Mouse (Mus musculus) midbrain, embryonic 13.5 days (tissue): ENCODE results near the gene Hoxa3. TPM values are rescaled to one million over a fixed set of nuclear protein-coding genes. Genes with fewer than 3 reads are reported as not detected.

Experiments
- ATAC-seq: fragments of 200-750 bp; cut with Nextera tagmentation; 2 replicates; pipeline ENCODE4 v1.8.0; 2017; ENCODE audit warnings: mild to moderate bottlenecking, moderate TSS enrichment, moderate library complexity
- H3K27ac ChIP-seq: fragments of 300-500 bp; sonication (generic); 2 replicates; pipeline ENCODE4 v1.5.1; 2015; ENCODE audit warnings: inconsistent platforms, mild to moderate bottlenecking, moderate library complexity
- H3K27me3 ChIP-seq: fragments of 300-500 bp; sonication (generic); 2 replicates; pipeline ENCODE4 v1.6.1; 2015; ENCODE audit warnings: mild to moderate bottlenecking, inconsistent platforms
- H3K36me3 ChIP-seq: fragments of 300-500 bp; sonication (generic); 2 replicates; pipeline ENCODE4 v1.6.1; 2015; ENCODE audit warnings: mild to moderate bottlenecking, inconsistent platforms
- H3K4me1 ChIP-seq: fragments of 300-500 bp; sonication (generic); replicated peaks from 2 replicates; pipeline ENCODE4 v1.6.1; 2015; ENCODE audit warnings: inconsistent platforms
- H3K4me2 ChIP-seq: fragments of 300-500 bp; sonication (generic); replicated peaks from 2 replicates; pipeline ENCODE4 v1.6.1; 2015; ENCODE audit warnings: moderate library complexity, mild to moderate bottlenecking, inconsistent platforms
- H3K4me3 ChIP-seq: fragments of 300-500 bp; sonication (generic); replicated peaks from 2 replicates; pipeline ENCODE4 v1.5.1; 2015; ENCODE audit warnings: mild to moderate bottlenecking, inconsistent platforms
- H3K9ac ChIP-seq: fragments of 300-500 bp; sonication (generic); replicated peaks from 2 replicates; pipeline ENCODE4 v1.6.1; 2015; ENCODE audit warnings: mild to moderate bottlenecking, inconsistent platforms
- H3K9me3 ChIP-seq: fragments of 300-500 bp; sonication (generic); 2 replicates; pipeline ENCODE4 v1.6.1; 2016; ENCODE audit warnings: mild to moderate bottlenecking, inconsistent platforms
- WGBS: fragments of 180-500 bp; shearing (Covaris S2); methylation state at CpG from one replicate; pipeline ENCODE4 v1.1.7; 2015; 5-methylcytosine and 5-hydroxymethylcytosine counted together
- polyA plus RNA-seq: library from polyadenylated mRNA; unstranded; fragments of >200 nt; fragmentation: Nextera tagmentation; extraction: Ambion mirVana; gene quantifications from 2 replicates; pipeline ENCODE4 v1.2.1, GENCODE M21; 2015

Gene Hoxa3
- polyA plus RNA-seq, 1 experiment from 2014 or later = not detected

DNA sequence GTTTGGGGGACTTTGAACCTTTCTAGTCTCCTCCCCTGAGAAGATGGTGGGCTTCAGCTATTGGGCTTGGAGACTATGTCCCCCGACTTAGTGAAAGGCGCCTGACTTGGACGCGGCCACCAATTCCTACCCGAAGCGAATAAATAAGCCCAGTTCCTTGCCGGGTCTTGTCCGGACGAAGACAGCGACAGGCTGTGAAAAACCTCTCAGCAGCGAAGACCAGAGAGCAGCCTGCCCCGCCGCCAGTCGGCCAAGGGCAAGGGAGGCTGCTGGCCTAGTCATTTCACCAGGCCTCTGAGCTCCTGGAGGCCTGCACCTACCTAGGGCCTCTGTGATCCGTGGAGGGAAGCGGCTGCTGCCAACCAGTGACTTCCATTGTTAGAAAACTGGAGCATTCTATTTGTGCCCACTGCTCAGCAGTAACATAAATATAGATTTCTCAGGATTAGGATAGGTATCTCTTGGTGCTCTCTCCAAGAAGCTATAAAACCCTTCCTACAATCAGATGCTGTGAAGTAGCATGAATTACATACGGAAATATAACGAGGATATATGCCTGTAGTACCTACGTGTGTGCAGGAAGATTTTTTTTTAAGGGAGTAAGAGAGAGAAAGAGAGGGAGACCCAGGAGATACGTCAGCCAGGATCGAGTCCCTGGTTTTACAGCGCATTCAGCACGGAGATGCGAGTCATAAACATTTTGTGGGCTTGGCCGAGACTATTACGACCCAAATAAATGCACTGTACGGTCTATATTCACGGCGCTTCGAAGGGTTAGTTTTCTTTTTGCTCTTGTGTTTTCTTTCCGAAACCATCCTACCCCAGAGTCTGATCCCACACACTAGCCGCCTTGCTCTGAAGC lies 7.1 kb upstream of the Hoxa3 start:
- WGBS = 13% methylated on average over 32 of the region's 32 CpGs
- Histone ChIP-seq H3K36me3 (no peaks in the 10 kb centered on the region), H3K4me3 (no peak overlapping the region), H3K27ac (no peak overlapping the region), H3K4me1 (peaks cover 13% of the 10 kb centered on the region), H3K9me3 (no peaks in the 10 kb centered on the region), H3K4me2 (no peak overlapping the region), H3K9ac (no peak overlapping the region), H3K27me3 (peaks cover 100% of the 10 kb centered on the region)
- ATAC-seq = no peak

DNA sequence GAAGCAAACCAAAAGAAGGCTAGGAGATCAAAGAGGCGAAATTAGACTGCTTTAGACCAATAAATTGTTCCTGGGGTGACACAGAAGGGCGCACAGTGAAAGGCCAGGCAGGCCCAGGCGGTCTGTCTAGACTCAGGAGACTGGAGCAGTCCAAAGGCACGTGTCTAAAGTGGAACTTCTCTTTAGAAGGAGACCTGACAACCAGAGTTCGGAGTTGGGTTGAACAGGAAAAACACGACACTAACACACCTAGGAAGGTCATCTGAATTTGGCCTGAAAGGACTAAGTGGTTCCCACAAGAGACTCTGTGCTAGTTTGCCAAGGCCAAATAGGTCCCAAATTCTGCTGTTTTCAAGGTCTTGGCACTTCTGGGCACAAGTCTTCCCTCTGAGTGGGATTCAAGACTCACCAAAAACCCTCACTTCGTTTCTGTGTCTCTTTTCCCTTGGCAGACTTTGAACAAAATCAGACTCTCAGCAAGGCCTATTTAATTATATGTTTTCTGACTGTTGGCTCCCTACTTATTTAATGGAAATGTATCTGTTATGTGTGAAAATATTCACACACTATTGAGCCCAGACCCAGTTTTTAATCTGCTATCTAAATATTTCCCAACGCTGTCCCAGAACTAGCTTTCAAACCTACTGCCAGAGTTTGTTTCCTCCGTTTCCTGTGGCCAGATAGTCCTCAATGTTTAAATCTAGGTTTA lies 6.3 kb upstream of the Hoxa3 start:
- WGBS = 17% methylated on average over 9 of the region's 9 CpGs
- Histone ChIP-seq H3K4me2 (no peak overlapping the region), H3K4me3 (no peak overlapping the region), H3K9ac (no peak overlapping the region), H3K9me3 (no peaks in the 10 kb centered on the region), H3K27me3 (peaks cover 100% of the 10 kb centered on the region), H3K4me1 (peaks cover 13% of the 10 kb centered on the region), H3K36me3 (no peaks in the 10 kb centered on the region), H3K27ac (no peak overlapping the region)
- no peak for ATAC-seq

DNA sequence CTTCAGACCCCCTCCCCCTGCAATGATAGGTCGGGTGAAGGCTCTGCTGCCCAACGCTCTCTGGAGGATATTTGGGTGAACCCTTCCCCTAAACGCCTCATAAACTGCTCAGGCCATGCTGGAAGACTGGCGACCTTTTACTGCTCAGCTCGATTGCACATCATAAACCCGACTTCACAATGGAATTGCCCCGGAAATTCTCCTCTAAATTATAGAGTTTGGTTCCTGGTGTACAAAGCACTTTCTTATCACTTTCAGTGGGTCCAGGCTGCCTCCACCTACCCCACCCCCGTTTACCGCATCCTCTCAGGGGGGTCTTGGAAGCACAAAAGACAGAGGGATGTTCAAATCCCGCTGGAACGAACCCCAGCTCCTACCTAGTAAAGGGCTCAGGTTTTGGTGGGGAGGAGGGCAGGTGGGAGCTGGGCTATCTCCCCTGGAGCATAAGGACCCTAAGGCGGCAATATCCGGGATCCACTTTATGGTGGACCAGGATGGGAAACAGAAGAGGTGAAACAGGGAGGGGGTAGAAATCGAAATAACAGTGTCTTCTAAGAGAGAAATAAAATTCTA lies 5.6 kb upstream of the Hoxa3 start:
- H3K4me1 ChIP-seq = peaks cover 13% of the 10 kb centered on the region
- H3K27me3 ChIP-seq = peaks cover 100% of the 10 kb centered on the region
- H3K9ac ChIP-seq = no peak overlapping the region
- no peak overlapping the region for H3K4me2 ChIP-seq
- 8% methylated on average over 14 of the region's 14 CpGs for WGBS
- no peak overlapping the region for H3K27ac ChIP-seq
- no peaks in the 10 kb centered on the region for H3K36me3 ChIP-seq
- no peaks in the 10 kb centered on the region for H3K9me3 ChIP-seq
- no peak for ATAC-seq
- H3K4me3 ChIP-seq = no peak overlapping the region

DNA sequence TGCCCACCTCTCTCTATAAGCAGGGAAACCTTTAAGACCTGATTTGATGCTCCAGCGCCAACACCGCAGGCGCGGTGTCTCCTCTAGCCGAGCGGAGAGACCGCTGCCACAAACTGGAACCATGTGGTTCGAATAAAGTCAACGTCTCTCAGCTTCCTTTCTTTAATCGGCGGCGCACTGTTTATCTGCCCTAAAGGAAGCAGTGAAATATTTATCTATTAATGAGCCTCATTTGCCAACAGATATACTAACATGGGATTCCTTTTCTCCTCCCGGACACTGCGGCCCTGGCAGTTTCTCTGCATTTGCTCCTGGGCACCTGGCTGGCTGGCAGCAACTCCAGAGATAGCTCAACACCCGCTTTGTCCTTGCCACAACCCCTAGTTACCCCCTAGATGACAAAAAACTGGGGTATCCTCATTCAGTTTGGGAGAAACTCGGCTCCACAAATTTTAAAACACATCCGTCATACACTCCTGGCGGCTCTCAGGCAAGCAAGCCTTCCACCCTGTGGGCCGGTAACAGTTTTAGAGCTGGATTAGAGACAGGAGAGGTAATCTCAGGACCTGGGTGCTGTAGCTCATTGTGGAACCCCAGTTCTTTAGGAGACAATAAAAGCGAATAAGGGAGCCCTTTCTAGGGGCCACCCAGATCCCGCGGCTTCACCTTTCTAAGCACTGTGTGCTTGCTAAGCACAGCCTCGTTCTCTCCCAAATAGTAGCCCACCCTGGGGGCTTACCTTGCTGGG lies 4.9 kb upstream of the Hoxa3 start:
- H3K9ac ChIP-seq = no peak overlapping the region
- H3K4me2 ChIP-seq = peak overlapping the region; percentile 37; the same call in 1 of the 2 replicates
- H3K4me3 ChIP-seq = peak overlapping the region; percentile 18; the same call in 1 of the 2 replicates
- 4% methylated on average over 23 of the region's 23 CpGs for WGBS
- H3K27ac ChIP-seq = no peak overlapping the region
- H3K27me3 ChIP-seq = peaks cover 100% of the 10 kb centered on the region
- H3K36me3 ChIP-seq = no peaks in the 10 kb centered on the region
- H3K4me1 ChIP-seq = peaks cover 13% of the 10 kb centered on the region
- no peaks in the 10 kb centered on the region for H3K9me3 ChIP-seq
- ATAC-seq = no peak

DNA sequence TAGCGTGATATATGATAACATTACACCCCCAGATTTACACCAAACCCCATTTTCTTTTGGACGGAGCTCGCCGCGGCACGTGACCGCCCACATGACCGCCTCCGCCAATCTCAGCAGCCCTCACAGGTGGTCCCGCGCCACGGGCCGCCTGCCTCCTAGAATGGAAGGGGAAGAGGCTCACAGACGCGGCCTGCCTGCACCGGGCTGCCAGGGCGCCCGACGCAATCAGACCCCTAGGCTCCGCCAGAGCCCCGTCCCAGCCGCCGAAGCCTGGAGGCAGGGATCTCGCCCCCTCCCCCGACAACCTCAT lies 4.3 kb upstream of the Hoxa3 start:
- peaks cover 100% of the 10 kb centered on the region for H3K27me3 ChIP-seq
- H3K27ac ChIP-seq = no peak overlapping the region
- H3K4me2 ChIP-seq = peak overlapping the region; percentile 37
- H3K9me3 ChIP-seq = no peaks in the 10 kb centered on the region
- H3K36me3 ChIP-seq = no peaks in the 10 kb centered on the region
- H3K4me1 ChIP-seq = peaks cover 13% of the 10 kb centered on the region
- no peak for ATAC-seq
- H3K9ac ChIP-seq = no peak overlapping the region; the same call in 1 of the 2 replicates
- peak overlapping the region; percentile 18 for H3K4me3 ChIP-seq
- WGBS = under 1% methylated on average over 25 of the region's 25 CpGs

DNA sequence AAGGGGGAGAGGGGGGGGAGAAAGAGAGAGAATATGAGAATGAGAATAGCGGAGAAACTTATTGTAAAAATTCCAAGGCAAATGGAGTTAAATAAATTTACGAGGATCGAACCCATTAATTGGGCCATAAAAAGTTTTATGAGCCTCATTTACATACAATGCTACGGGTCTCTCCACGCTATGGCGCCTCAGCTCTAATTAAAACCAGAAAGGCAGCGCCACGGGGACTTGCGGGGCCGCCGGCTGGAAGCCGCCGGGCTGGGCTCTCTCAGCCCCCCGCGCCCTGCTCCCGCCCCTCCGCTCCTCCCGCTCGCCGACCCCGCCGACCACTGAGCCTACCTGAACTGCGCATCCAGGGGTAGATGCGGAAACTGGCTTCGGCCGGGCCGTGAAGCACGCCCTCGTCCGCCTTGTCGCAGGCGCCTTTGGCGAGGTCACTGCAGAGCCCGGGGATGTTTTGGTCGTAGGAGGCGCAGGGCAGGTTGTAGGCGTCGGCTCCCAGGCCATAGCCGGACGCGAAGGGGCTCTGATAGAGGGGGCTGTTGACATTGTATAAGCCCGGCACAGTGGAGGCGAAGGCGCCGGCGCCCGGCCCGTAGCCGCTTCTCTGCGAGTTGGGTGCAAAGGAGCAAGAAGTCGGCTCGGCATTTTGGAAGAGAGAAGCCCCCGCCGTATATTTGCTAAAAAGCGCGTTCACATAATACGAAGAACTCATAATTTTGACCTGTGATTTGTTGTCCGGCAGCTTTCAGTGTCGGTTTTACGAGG lies 3.7 kb upstream of the Hoxa3 start:
- 2% methylated on average over 60 of the region's 60 CpGs for whole genome bisulfite sequencing
- Histone ChIP-seq H3K9me3 (no peaks in the 10 kb centered on the region), H3K4me3 (peak overlapping the region; percentile 18), H3K27ac (no peak overlapping the region), H3K4me1 (peaks cover 13% of the 10 kb centered on the region), H3K36me3 (no peaks in the 10 kb centered on the region), H3K9ac (no peak overlapping the region; the same call in 1 of the 2 replicates), H3K27me3 (peaks cover 100% of the 10 kb centered on the region), H3K4me2 (peak overlapping the region; percentile 37)
- ATAC-seq = no peak

DNA sequence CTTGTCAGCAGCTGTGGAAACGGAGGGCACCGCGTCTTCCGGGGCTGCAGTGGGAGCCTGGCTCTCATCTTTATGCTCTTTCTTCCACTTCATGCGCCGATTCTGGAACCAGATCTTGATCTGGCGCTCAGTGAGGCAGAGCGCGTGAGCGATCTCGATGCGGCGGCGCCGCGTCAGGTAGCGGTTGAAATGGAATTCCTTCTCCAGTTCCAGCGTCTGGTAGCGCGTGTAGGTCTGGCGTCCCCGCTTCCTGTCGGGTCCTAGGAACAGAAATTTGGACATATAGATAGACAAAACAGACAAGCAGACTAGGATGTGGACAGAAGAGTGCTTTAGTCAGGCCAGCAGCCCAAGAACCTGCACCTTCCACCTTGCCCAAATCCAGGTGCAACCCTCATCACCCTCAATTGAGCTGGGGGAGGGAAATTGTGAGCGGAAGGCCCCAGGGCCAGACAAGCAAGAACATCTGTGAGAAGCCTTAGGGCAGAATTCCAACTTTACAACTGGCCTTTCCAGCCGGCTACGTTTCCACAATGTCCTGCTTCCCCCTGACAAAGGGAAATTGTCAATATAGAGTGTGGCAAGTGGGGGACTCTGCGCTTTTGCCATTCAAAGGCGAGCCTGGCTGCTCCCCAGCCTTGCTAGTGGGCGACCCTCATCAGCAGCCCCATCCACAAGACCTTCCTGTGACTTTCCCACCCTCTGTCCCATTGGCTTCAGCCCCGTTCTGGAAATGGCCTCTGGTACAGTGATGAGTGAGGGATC lies 2.8 kb upstream of the Hoxa3 start:
- Histone ChIP-seq H3K36me3 (no peaks in the 10 kb centered on the region), H3K9me3 (no peaks in the 10 kb centered on the region), H3K4me3 (no peak overlapping the region), H3K9ac (no peak overlapping the region), H3K4me2 (no peak overlapping the region), H3K27me3 (peaks cover 100% of the 10 kb centered on the region), H3K4me1 (peaks cover 9% of the 10 kb centered on the region), H3K27ac (no peak overlapping the region)
- 2% methylated on average over 30 of the region's 30 CpGs for WGBS
- ATAC-seq = no peak

DNA sequence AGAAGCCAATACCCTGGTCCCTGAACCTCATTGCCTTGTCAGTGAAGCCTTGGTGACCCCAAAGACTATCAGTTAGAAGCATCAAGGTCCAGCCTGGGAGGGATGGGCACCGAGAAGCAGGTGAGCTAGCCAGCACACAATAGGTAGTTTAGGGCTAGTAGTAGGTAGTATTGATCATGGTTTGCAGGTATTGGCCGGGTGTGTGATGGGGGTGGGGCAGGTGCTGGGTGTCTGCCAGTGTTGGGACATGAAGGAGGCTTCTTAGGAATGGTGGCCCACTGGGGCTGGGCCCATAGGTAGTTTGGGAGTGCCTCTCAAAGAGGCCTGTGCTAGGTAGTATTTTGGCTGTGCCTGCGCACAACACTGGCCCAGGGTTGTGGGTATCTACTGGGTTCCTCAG lies 1.9 kb upstream of the Hoxa3 start:
- Histone ChIP-seq H3K4me3 (no peak overlapping the region), H3K9me3 (no peaks in the 10 kb centered on the region), H3K4me2 (no peak overlapping the region), H3K27ac (no peak overlapping the region), H3K36me3 (no peaks in the 10 kb centered on the region), H3K27me3 (peaks cover 100% of the 10 kb centered on the region), H3K4me1 (peaks cover 9% of the 10 kb centered on the region), H3K9ac (no peak overlapping the region)
- ATAC-seq = no peak
- 12% methylated on average over 3 of the region's 3 CpGs for WGBS

DNA sequence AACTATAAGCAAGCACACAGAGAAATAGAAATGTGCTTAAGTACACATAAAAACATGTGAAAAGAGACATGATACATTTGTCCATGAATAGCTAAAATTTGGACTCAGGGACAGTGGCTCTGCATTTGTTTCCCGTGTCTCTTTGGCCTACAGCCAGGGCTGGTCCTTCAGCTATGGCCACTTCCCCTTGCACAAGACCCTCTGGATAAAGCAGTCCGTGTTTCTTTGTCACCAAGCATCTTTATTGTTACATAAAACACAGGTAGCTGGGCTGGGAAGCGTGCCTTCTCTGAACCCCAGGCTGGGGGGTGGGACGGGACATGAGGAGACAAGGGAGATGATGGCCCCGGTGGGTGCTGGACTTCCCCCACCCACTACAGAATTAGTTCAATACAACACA lies 1.1 kb upstream of the Hoxa3 start:
- H3K4me2 ChIP-seq = no peak overlapping the region
- no peak for ATAC-seq
- H3K9me3 ChIP-seq = no peaks in the 10 kb centered on the region
- H3K4me1 ChIP-seq = peaks cover 9% of the 10 kb centered on the region
- H3K9ac ChIP-seq = no peak overlapping the region
- WGBS = 11% methylated on average over 5 of the region's 5 CpGs
- peaks cover 100% of the 10 kb centered on the region for H3K27me3 ChIP-seq
- H3K36me3 ChIP-seq = no peaks in the 10 kb centered on the region
- no peak overlapping the region for H3K4me3 ChIP-seq
- H3K27ac ChIP-seq = no peak overlapping the region

DNA sequence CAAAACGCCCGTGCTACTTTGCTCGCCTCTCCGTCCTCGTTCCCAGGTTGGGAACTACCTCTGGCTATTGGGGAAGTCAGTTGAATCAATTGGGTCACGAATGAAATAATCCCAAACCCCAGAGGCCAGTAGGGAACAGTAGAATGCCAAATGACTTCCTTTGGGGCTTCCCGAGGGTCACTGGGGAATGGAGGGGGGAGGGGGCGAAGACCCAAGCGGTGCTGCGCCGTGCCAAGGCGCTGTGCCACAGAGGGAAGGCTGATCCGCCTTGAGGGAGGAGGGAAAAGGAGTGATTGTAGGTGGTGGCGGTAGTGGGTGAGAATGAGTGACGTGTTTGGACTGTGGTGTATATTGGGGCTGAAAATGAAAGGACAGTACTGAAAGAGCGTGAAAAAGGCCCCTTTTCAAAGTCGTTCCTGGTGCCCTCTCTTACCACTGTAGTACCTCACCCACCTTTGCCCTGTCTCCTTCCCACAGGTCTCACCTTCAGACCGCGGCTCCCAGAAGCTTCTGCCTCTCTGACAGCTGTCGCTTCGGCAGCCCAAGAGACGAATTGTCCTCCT lies 499 bp downstream of the Hoxa3 start:
- Histone ChIP-seq H3K9me3 (no peaks in the 10 kb centered on the region), H3K27ac (no peak overlapping the region), H3K4me1 (peaks cover 15% of the 10 kb centered on the region), H3K27me3 (peaks cover 100% of the 10 kb centered on the region), H3K36me3 (no peaks in the 10 kb centered on the region), H3K4me2 (no peak overlapping the region), H3K4me3 (no peak overlapping the region), H3K9ac (no peak overlapping the region)
- no peak for ATAC-seq
- 3% methylated on average over 22 of the region's 22 CpGs for WGBS
